Mouse (Mus musculus) intestine, embryonic 14.5 days (tissue): ENCODE data around the gene Adamts7. TPM values are rescaled to one million over a fixed set of nuclear protein-coding genes. Genes with fewer than 3 reads are reported as not detected.

ENCODE experiments used
- ATAC-seq: fragments of 200-750 bp; cut with Nextera tagmentation; replicated peaks from 2 replicates; pipeline ENCODE4 v1.8.0; 2017; ENCODE audit warnings: low read depth, moderate number of reproducible peaks, moderate TSS enrichment, moderate library complexity; ENCODE audit not compliant: low FRiP score, low TSS enrichment
- DNase-seq: peaks from one replicate; pipeline ENCODE4 v3.0.0-alpha.2; 2018; ENCODE audit warnings: low spot score
- H3K27ac ChIP-seq: fragments of 300-500 bp; sonication (generic); 2 replicates; pipeline ENCODE4 v1.5.1; 2014; ENCODE audit warnings: low read depth, mild to moderate bottlenecking, control low read depth
- H3K27me3 ChIP-seq: fragments of 300-500 bp; sonication (generic); replicated peaks from 2 replicates; pipeline ENCODE4 v1.6.1; 2014; ENCODE audit warnings: low read length, control low read depth; ENCODE audit not compliant: control insufficient read depth, insufficient read depth
- H3K36me3 ChIP-seq: fragments of 300-500 bp; sonication (generic); 2 replicates; pipeline ENCODE4 v1.6.1; 2014; ENCODE audit warnings: low read length, control low read depth; ENCODE audit not compliant: control insufficient read depth, insufficient read depth
- H3K4me1 ChIP-seq: fragments of 300-500 bp; sonication (generic); replicated peaks from 2 replicates; pipeline ENCODE4 v1.6.1; 2014; ENCODE audit warnings: low read length, control low read depth, mixed read lengths; ENCODE audit not compliant: control insufficient read depth, insufficient read depth
- H3K4me2 ChIP-seq: fragments of 300-500 bp; sonication (generic); 2 replicates; pipeline ENCODE4 v1.6.1; 2014; ENCODE audit warnings: low read length
- H3K4me3 ChIP-seq: fragments of 300-500 bp; sonication (generic); 2 replicates; pipeline ENCODE4 v1.5.1; 2014; ENCODE audit warnings: low read depth, low read length, control low read depth, mixed read lengths
- H3K9ac ChIP-seq: fragments of 300-500 bp; sonication (generic); 2 replicates; pipeline ENCODE4 v1.6.1; 2014; ENCODE audit warnings: mild to moderate bottlenecking, low read length
- H3K9me3 ChIP-seq: fragments of 300-500 bp; sonication (generic); 2 replicates; pipeline ENCODE4 v1.6.1; 2016; ENCODE audit warnings: low read length, control low read depth; ENCODE audit not compliant: control insufficient read depth
- WGBS: fragments of 180-500 bp; shearing (Covaris S2); extraction: QIAGEN DNeasy Blood & Tissue Kit; methylation state at CpG from one replicate; pipeline ENCODE4 v1.1.7; 2014; 5-methylcytosine and 5-hydroxymethylcytosine counted together
- polyA plus RNA-seq: library from polyadenylated mRNA; unstranded; fragments of >200 nt; fragmentation: Nextera tagmentation; extraction: Ambion mirVana; gene quantifications from 2 replicates; pipeline ENCODE4 v1.2.1, GENCODE M21; 2014

Adamts7 gene
- polyA plus RNA-seq, 1 experiment from 2014 or later = 18.7 TPM

GRCm38 (mm10) chr9:90135963-90136677 is 26.7 kb upstream of the Adamts7 start:
- no peak for ATAC-seq
- Histone ChIP-seq H3K27me3 (no peaks in the 10 kb centered on the region), H3K4me3 (no peak overlapping the region), H3K27ac (no peak overlapping the region), H3K36me3 (no peaks in the 10 kb centered on the region), H3K9me3 (no peaks in the 10 kb centered on the region), H3K9ac (no peak overlapping the region), H3K4me1 (no peaks in the 10 kb centered on the region), H3K4me2 (no peak overlapping the region)
- 59% methylated on average over 9 of the region's 9 CpGs for WGBS
- no peak for DNase-seq

- WGBS = 84% methylated on average over 1 of the region's 1 CpGs
- DNase-seq = no peak
- Histone ChIP-seq H3K9me3 (no peaks in the 10 kb centered on the region), H3K9ac (no peak overlapping the region), H3K4me3 (no peak overlapping the region), H3K27ac (no peak overlapping the region), H3K4me1 (no peaks in the 10 kb centered on the region), H3K4me2 (no peak overlapping the region), H3K27me3 (no peaks in the 10 kb centered on the region), H3K36me3 (no peaks in the 10 kb centered on the region)
- no peak for ATAC-seq
These were observed 26.2 kb upstream of the Adamts7 start for GRCm38 (mm10) chr9:90136678-90136965.

GRCm38 (mm10) chr9:90145788-90146187 is 17.1 kb upstream of the Adamts7 start:
- 34% methylated on average over 2 of the region's 2 CpGs for WGBS
- Histone ChIP-seq H3K4me2 (no peak overlapping the region), H3K4me3 (no peak overlapping the region), H3K4me1 (no peaks in the 10 kb centered on the region), H3K9me3 (no peaks in the 10 kb centered on the region), H3K36me3 (no peaks in the 10 kb centered on the region), H3K27me3 (no peaks in the 10 kb centered on the region), H3K27ac (no peak overlapping the region), H3K9ac (no peak overlapping the region)
- no peak for DNase-seq
- no peak for ATAC-seq

GRCm38 (mm10) chr9:90146869-90147268 is 16.0 kb upstream of the Adamts7 start:
- Histone ChIP-seq H3K4me1 (no peaks in the 10 kb centered on the region), H3K4me3 (no peak overlapping the region), H3K9ac (no peak overlapping the region), H3K4me2 (no peak overlapping the region), H3K27ac (no peak overlapping the region), H3K9me3 (no peaks in the 10 kb centered on the region), H3K36me3 (no peaks in the 10 kb centered on the region), H3K27me3 (no peaks in the 10 kb centered on the region)
- ATAC-seq (no peak), DNase-seq (no peak)
- 64% methylated on average over 5 of the region's 5 CpGs for WGBS

GRCm38 (mm10) chr9:90162243-90162925 is 485 bp upstream of the Adamts7 start:
- Histone ChIP-seq H3K4me3 (peak overlapping the region; percentile 79), H3K9me3 (0 out of 2 replicates have a peak, but pooled peaks cover 5% of the 10 kb centered on the region), H3K4me1 (peaks cover 8% of the 10 kb centered on the region; the same call in 1 of the 2 replicates), H3K9ac (peak overlapping the region; percentile 76), H3K27me3 (no peaks in the 10 kb centered on the region), H3K4me2 (peak overlapping the region; percentile 87), H3K36me3 (no peaks in the 10 kb centered on the region), H3K27ac (peak overlapping the region; percentile 82; the same call in 1 of the 2 replicates)
- DNase-seq (peak; percentile 60), ATAC-seq (peak; percentile 91)
- WGBS = 8% methylated on average over 28 of the region's 29 CpGs

GRCm38 (mm10) chr9:90163749-90164095 is 853 bp downstream of the Adamts7 start:
- ATAC-seq (no peak; the same call in 1 of the 2 replicates), DNase-seq (no peak)
- Histone ChIP-seq H3K36me3 (no peaks in the 10 kb centered on the region), H3K4me2 (peak overlapping the region; percentile 87), H3K27ac (peak overlapping the region; percentile 82), H3K9ac (peak overlapping the region; percentile 76), H3K4me3 (peak overlapping the region; percentile 79), H3K9me3 (0 out of 2 replicates have a peak, but pooled peaks cover 5% of the 10 kb centered on the region), H3K27me3 (no peaks in the 10 kb centered on the region), H3K4me1 (peaks cover 8% of the 10 kb centered on the region; the same call in 1 of the 2 replicates)
- WGBS = 2% methylated on average over 18 of the region's 18 CpGs

- ATAC-seq (no peak), DNase-seq (no peak)
- H3K27me3 ChIP-seq = no peaks in the 10 kb centered on the region
- 0 out of 2 replicates have a peak, but pooled peaks cover 4% of the 10 kb centered on the region for H3K9me3 ChIP-seq
- no peaks in the 10 kb centered on the region for H3K36me3 ChIP-seq
- peaks cover 8% of the 10 kb centered on the region; the same call in 1 of the 2 replicates for H3K4me1 ChIP-seq
- WGBS = 60% methylated on average over 4 of the region's 4 CpGs
- no peak overlapping the region for H3K27ac ChIP-seq
- H3K4me3 ChIP-seq = peak overlapping the region; percentile 79; the same call in 1 of the 2 replicates
- peak overlapping the region; percentile 87 for H3K4me2 ChIP-seq
- no peak overlapping the region for H3K9ac ChIP-seq
These were observed 2.0 kb downstream of the Adamts7 start for GRCm38 (mm10) chr9:90164670-90165453.

- peaks cover 8% of the 10 kb centered on the region; the same call in 1 of the 2 replicates for H3K4me1 ChIP-seq
- no peaks in the 10 kb centered on the region for H3K27me3 ChIP-seq
- DNase-seq = no peak
- no peak for ATAC-seq
- H3K27ac ChIP-seq = no peak overlapping the region
- no peak overlapping the region for H3K9ac ChIP-seq
- H3K4me3 ChIP-seq = no peak overlapping the region
- no peaks in the 10 kb centered on the region for H3K9me3 ChIP-seq
- no peaks in the 10 kb centered on the region for H3K36me3 ChIP-seq
- no peak overlapping the region for H3K4me2 ChIP-seq
- 78% methylated on average over 4 of the region's 4 CpGs for WGBS
These were observed 2.7 kb downstream of the Adamts7 start for GRCm38 (mm10) chr9:90165590-90165989.
